Mouse (Mus musculus) yolk sac, embryonic 10.5 days (tissue): ENCODE results near the gene Clcn1.

ENCODE experiments used
- DNase-seq: peaks from one replicate; pipeline ENCODE4 v3.0.0-alpha.2; 2017; ENCODE audit warnings: low spot score

Gene Clcn1

GRCm38 (mm10) chr6:42364607-42365006 is 78.1 kb downstream of the Clcn1 start:
- no peak for DNase-seq

DNA sequence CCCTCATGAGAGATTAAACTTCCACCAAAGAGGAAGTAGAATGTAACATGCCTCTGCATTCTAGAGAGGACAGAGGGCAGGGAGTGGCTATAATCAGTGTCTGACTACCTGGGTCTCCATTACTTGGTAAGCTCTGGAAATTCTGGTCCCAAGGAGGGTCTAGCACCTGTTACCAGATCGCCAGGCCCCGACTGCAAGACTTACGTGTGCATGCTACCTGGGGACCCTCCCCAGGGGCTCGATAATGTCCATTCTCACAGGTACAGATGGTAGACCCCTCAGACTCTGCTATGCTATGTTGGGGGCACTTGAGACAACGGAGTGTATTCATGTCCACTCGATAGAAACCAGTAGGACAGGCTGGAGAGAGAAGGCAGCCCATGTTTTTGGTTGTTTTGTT is 78.7 kb downstream of the Clcn1 start:
- no peak for DNase-seq
